Mouse (Mus musculus) G1E (cell line): ENCODE results near the gene Mvd. TPM values are rescaled to one million over a fixed set of nuclear protein-coding genes. Genes with fewer than 3 reads are reported as not detected.

Experiments used
- ATAC-seq: 2 replicates; pipeline ENCODE4 v1.8.0; 2016; ENCODE audit warnings: mild to moderate bottlenecking; ENCODE audit not compliant: insufficient number of reproducible peaks, poor library complexity, low FRiP score, severe bottlenecking; ENCODE audit errors: extremely low read depth
- DNase-seq: peaks from one replicate; pipeline ENCODE4 v3.0.0; 2012; ENCODE audit warnings: low spot score
- H3K27me3 ChIP-seq: 2 replicates; pipeline ENCODE4 v1.6.1; 2012; ENCODE audit warnings: mild to moderate bottlenecking, low read length, inconsistent platforms; ENCODE audit not compliant: insufficient read depth
- H3K36me3 ChIP-seq: replicated peaks from 2 replicates; pipeline ENCODE3; 2012; ENCODE audit warnings: mild to moderate bottlenecking, inconsistent platforms
- H3K4me1 ChIP-seq: 2 replicates; pipeline ENCODE4 v1.6.1; 2012; ENCODE audit warnings: low read depth, low read length, inconsistent platforms, mixed read lengths; ENCODE audit not compliant: insufficient read depth
- H3K4me3 ChIP-seq: 2 replicates; pipeline ENCODE4 v1.5.1; 2012; ENCODE audit warnings: low read depth, mild to moderate bottlenecking, inconsistent platforms, low read length, moderate library complexity, mixed read lengths
- H3K9me3 ChIP-seq: replicated peaks from 2 replicates; pipeline ENCODE4 v1.6.1; 2012; ENCODE audit warnings: inconsistent platforms
- CTCF ChIP-seq: IDR thresholded peaks from 2 replicates; pipeline ENCODE4 v1.5.1; 2012; ENCODE audit warnings: low read depth, low read length, inconsistent platforms, mixed read lengths
- GATA1 ChIP-seq: IDR thresholded peaks from 2 replicates; pipeline ENCODE4 v1.6.1; 2012; ENCODE audit warnings: borderline replicate concordance, low read length, inconsistent platforms, mixed read lengths
- GATA2 ChIP-seq: IDR thresholded peaks from 2 replicates; pipeline ENCODE4 v1.6.1; 2012; ENCODE audit warnings: low read depth, low read length, inconsistent platforms, borderline replicate concordance
- POLR2AphosphoS5 ChIP-seq: IDR thresholded peaks from 2 replicates; pipeline ENCODE4 v1.6.1; 2012; ENCODE audit warnings: low read depth, low read length, inconsistent platforms; ENCODE audit not compliant: insufficient replicate concordance
- TAL1 ChIP-seq: conservative IDR thresholded peaks from 2 replicates; pipeline ENCODE4 v1.6.1; 2012; ENCODE audit warnings: low read depth, low read length, inconsistent platforms, mixed read lengths
- polyA plus RNA-seq: library from polyadenylated mRNA; stranded (reverse); fragments of >175 nt; gene quantifications from 2 replicates; pipeline ENCODE4 v1.2.3, GENCODE M21; 2012
- total RNA-seq, 2 experiments: library from RNA; stranded (forward) in 1 of 2; stranded (reverse) in 1 of 2; fragments of 200-1000 nt in 1 of 2; fragments of >200 nt in 1 of 2; fragmentation: Nextera tagmentation in 1 of 2; gene quantifications; 2 replicates each; pipeline ENCODE4 v1.2.3; 2014 to 2017

Mvd gene
- total and polyA plus RNA-seq, 3 experiments, result 3.1 to 33.3 (median 25.8) TPM

GRCm38 (mm10) chr8:122423217-122423616, 20.0 kb downstream of the Mvd start:
- ATAC-seq (no peak), DNase-seq (no peak)
- Histone ChIP-seq H3K4me3 (no peak overlapping the region), H3K4me1 (peaks cover 14% of the 10 kb centered on the region), H3K36me3 (peaks cover 80% of the 10 kb centered on the region), H3K27me3 (peaks cover 7% of the 10 kb centered on the region; the same call in 1 of the 2 replicates), H3K9me3 (no peaks in the 10 kb centered on the region)
- TF ChIP-seq GATA2, result no peak
- TF ChIP-seq CTCF, result no peak
- TF ChIP-seq GATA1, result no peak
- no peak for TF ChIP-seq TAL1
- TF ChIP-seq POLR2AphosphoS5, result no peak

- Histone ChIP-seq H3K36me3 (peaks cover 78% of the 10 kb centered on the region), H3K4me1 (0 out of 2 replicates have a peak, but pooled peaks cover 6% of the 10 kb centered on the region), H3K4me3 (no peak within 1 kb of the TSS), H3K27me3 (peaks cover 7% of the 10 kb centered on the region; the same call in 1 of the 2 replicates), H3K9me3 (no peaks in the 10 kb centered on the region)
- DNase-seq, result no peak
- no peak for ATAC-seq
- no peak for TF ChIP-seq POLR2AphosphoS5
- no peak for TF ChIP-seq CTCF
- no peak for TF ChIP-seq TAL1
- no peak for TF ChIP-seq GATA2
- no peak for TF ChIP-seq GATA1
Measured at GRCm38 (mm10) chr8:122421376-122422070, 21.7 kb downstream of the Mvd start, which contains the start of gene Il17c. Gene Il17c, plus strand, starts transcription at chr8:122422020.

- H3K4me3 ChIP-seq, result no peak overlapping the region
- peaks cover 78% of the 10 kb centered on the region for H3K36me3 ChIP-seq
- TF ChIP-seq CTCF, result no peak
- TF ChIP-seq GATA1, result no peak
- no peak for TF ChIP-seq TAL1
- TF ChIP-seq POLR2AphosphoS5, result no peak
- no peak for TF ChIP-seq GATA2
- ATAC-seq (no peak), DNase-seq (no peak)
- no peaks in the 10 kb centered on the region for H3K9me3 ChIP-seq
- H3K27me3 ChIP-seq, result peaks cover 7% of the 10 kb centered on the region; the same call in 1 of the 2 replicates
- H3K4me1 ChIP-seq, result peaks cover 15% of the 10 kb centered on the region
Measured at GRCm38 (mm10) chr8:122419881-122420555, 23.2 kb downstream of the Mvd start.

GRCm38 (mm10) chr8:122415554-122415953, 27.7 kb downstream of the Mvd start:
- DNase-seq, result no peak
- Histone ChIP-seq H3K36me3 (peaks cover 91% of the 10 kb centered on the region), H3K4me1 (peaks cover 26% of the 10 kb centered on the region), H3K27me3 (no peaks in the 10 kb centered on the region), H3K9me3 (no peaks in the 10 kb centered on the region), H3K4me3 (no peak overlapping the region)
- peak; percentile 64 for ATAC-seq
- TF ChIP-seq CTCF, result no peak
- no peak for TF ChIP-seq GATA1
- no peak for TF ChIP-seq POLR2AphosphoS5
- TF ChIP-seq TAL1, result no peak
- no peak for TF ChIP-seq GATA2

- H3K4me1 ChIP-seq, result peaks cover 26% of the 10 kb centered on the region
- no peak for TF ChIP-seq GATA1
- no peak for ATAC-seq
Measured at GRCm38 (mm10) chr8:122414311-122414710, 28.9 kb downstream of the Mvd start.

GRCm38 (mm10) chr8:122407678-122408077, 35.5 kb downstream of the Mvd start:
- no peak for ATAC-seq
- H3K36me3 ChIP-seq, result peaks cover 99% of the 10 kb centered on the region
- TF ChIP-seq GATA1, result no peak
- TF ChIP-seq POLR2AphosphoS5, result no peak
- TF ChIP-seq GATA2, result no peak
- TF ChIP-seq TAL1, result no peak
- TF ChIP-seq CTCF, result no peak

More at GRCm38 (mm10) chr8:122414311-122414710, 28.9 kb downstream of the Mvd start:
- no peaks in the 10 kb centered on the region for H3K27me3 ChIP-seq
- no peaks in the 10 kb centered on the region for H3K9me3 ChIP-seq
- H3K4me3 ChIP-seq, result no peak overlapping the region
- DNase-seq, result no peak
- peaks cover 98% of the 10 kb centered on the region for H3K36me3 ChIP-seq

More at GRCm38 (mm10) chr8:122407678-122408077, 35.5 kb downstream of the Mvd start:
- Histone ChIP-seq H3K9me3 (no peaks in the 10 kb centered on the region), H3K4me3 (no peak overlapping the region), H3K4me1 (peaks cover 31% of the 10 kb centered on the region), H3K27me3 (no peaks in the 10 kb centered on the region)
- no peak for DNase-seq
